Mouse (Mus musculus): ENCODE data around the gene Xpo4.

GRCm38 (mm10) chr14:57621699-57622098 is 43.5 kb downstream of the Xpo4 start:
- TF ChIP-seq HCFC1 (IDR thresholded peaks at IDR 0.05; ENCODE audit: borderline replicate concordance, insufficient read depth, low read length) (no peak), ZC3H11A (IDR thresholded peaks at IDR 0.05; ENCODE audit: borderline replicate concordance, low read depth, low read length) (no peak), MAFK (IDR thresholded peaks at IDR 0.05; ENCODE audit: insufficient read depth, low read depth, low read length) (no peak)

All from ES-E14 (cell line).